Mouse (Mus musculus) lung, embryonic 16.5 days (tissue): ENCODE measurements around the gene Smok2a. TPM values are rescaled to one million over a fixed set of nuclear protein-coding genes. Genes with fewer than 3 reads are reported as not detected.
"Not testable (repeated sequence)": the region's sequence is repeated elsewhere in the genome, so short reads cannot be mapped to it uniquely, and the experiment has no call there.

Experiments
- ATAC-seq: fragments of 200-750 bp; cut with Nextera tagmentation; 2 replicates; pipeline ENCODE4 v1.8.0; 2017; ENCODE audit warnings: low read depth, mild to moderate bottlenecking, moderate library complexity
- H3K27ac ChIP-seq: fragments of 300-500 bp; sonication (generic); 2 replicates; pipeline ENCODE4 v1.5.1; 2014; ENCODE audit warnings: mild to moderate bottlenecking, control low read depth, low read length
- H3K27me3 ChIP-seq: fragments of 300-500 bp; sonication (generic); 2 replicates; pipeline ENCODE4 v1.6.1; 2014; ENCODE audit warnings: low read depth, low read length, mixed read lengths; ENCODE audit not compliant: control insufficient read depth, insufficient read depth
- H3K36me3 ChIP-seq: fragments of 300-500 bp; sonication (generic); 2 replicates; pipeline ENCODE4 v1.6.1; 2014; ENCODE audit warnings: low read length; ENCODE audit not compliant: control insufficient read depth, insufficient read depth
- H3K4me1 ChIP-seq: fragments of 300-500 bp; sonication (generic); replicated peaks from 2 replicates; pipeline ENCODE4 v1.6.1; 2014; ENCODE audit warnings: low read length, mixed read lengths; ENCODE audit not compliant: control insufficient read depth, insufficient read depth
- H3K4me2 ChIP-seq: fragments of 300-500 bp; sonication (generic); 2 replicates; pipeline ENCODE4 v1.6.1; 2014; ENCODE audit warnings: low read depth, low read length, control low read depth
- H3K4me3 ChIP-seq: fragments of 300-500 bp; sonication (generic); 2 replicates; pipeline ENCODE4 v1.5.1; 2014; ENCODE audit warnings: mild to moderate bottlenecking, low read length, control low read depth
- H3K9ac ChIP-seq: fragments of 300-500 bp; sonication (generic); 2 replicates; pipeline ENCODE4 v1.6.1; 2014; ENCODE audit warnings: low read length, control low read depth
- H3K9me3 ChIP-seq: fragments of 300-500 bp; sonication (generic); 2 replicates; pipeline ENCODE4 v1.6.1; 2016; ENCODE audit warnings: low read length; ENCODE audit not compliant: control insufficient read depth
- whole genome bisulfite sequencing: fragments of 180-500 bp; shearing (Covaris S2); extraction: QIAGEN DNeasy Blood & Tissue Kit; methylation state at CpG from one replicate; pipeline ENCODE4 v1.1.7; 2014; 5-methylcytosine and 5-hydroxymethylcytosine counted together
- polyA plus RNA-seq: library from polyadenylated mRNA; unstranded; fragments of >200 nt; fragmentation: Nextera tagmentation; extraction: Ambion mirVana; gene quantifications from 2 replicates; pipeline ENCODE4 v1.2.1, GENCODE M21; 2015

The Smok2a gene
- polyA plus RNA-seq, 1 experiment from 2014 or later: not detected

DNA sequence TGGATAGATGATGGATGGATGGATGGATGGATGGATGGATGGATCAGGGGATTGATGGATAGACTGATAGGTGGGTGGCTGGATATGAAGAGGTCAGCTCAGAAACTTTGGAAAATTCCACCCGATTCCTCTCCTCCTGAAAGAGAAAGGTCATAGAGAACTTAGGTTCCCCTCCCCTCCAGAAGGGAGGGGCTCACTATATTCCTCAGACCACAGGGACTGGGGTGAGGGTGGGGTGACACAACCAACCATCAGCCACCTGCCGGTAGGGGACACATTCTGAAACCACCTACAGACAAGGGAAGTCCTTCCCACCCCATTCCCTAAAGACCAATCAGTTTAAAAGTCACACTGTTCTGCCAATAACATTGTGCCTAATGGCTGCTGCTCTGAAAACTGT lies 14.5 kb upstream of the Smok2a start:
- Histone ChIP-seq H3K4me3 (no peak overlapping the region), H3K27me3 (no peaks in the 10 kb centered on the region), H3K9me3 (peaks cover 26% of the 10 kb centered on the region), H3K9ac (no peak overlapping the region), H3K36me3 (no peaks in the 10 kb centered on the region), H3K4me2 (no peak overlapping the region), H3K4me1 (no peaks in the 10 kb centered on the region), H3K27ac (no peak overlapping the region)
- 88% methylated on average over 2 of the region's 2 CpGs for WGBS
- ATAC-seq: no peak

GRCm38 (mm10) chr17:13208460-13208859 lies 12.5 kb upstream of the Smok2a start:
- H3K27me3 ChIP-seq, H3K4me2 ChIP-seq, ATAC-seq, H3K36me3 ChIP-seq, H3K4me3 ChIP-seq, H3K4me1 ChIP-seq, H3K27ac ChIP-seq, H3K9ac ChIP-seq: not testable (repeated sequence)
- H3K9me3 ChIP-seq: peaks cover 42% of the 10 kb centered on the region

DNA sequence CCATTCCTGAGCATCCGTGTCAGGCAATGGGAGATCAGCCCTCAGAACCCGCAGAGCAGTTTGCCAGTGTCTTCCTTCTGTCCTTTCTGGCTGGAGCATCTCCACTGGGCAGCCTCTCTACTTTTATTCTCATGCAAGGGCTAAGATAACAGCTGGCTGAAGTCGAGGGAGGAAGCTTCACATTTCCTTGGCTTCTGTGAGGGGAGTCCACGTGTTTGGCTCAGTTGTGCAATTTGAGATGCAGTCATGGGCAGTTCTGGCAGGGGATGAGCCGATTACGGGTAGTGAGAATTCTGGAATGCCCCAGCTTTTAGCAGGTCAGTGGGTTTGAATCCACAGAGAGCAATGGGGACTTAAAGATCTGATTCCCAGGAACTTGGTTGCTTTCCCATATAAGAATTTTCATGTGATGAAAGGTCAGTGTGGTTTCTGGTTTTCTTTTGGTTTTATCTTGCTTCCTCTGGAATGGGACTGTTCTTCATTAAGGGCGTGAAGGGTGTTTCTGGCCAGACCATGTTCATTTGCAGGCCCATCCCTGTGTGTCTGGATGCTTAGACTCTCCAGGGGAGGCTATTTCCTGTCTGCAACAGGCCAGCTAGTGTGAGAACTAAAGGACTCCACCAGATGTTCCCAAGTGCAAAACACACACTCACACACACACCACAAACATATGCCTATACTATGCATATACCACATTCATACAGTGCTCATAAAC lies 8.7 kb upstream of the Smok2a start:
- no peak overlapping the region for H3K27ac ChIP-seq
- ATAC-seq: peak; percentile 45; the same call in 1 of the 2 replicates
- H3K4me1 ChIP-seq: no peaks in the 10 kb centered on the region
- H3K4me2 ChIP-seq: no peak overlapping the region
- H3K4me3 ChIP-seq: no peak overlapping the region
- peaks cover 53% of the 10 kb centered on the region for H3K9me3 ChIP-seq
- no peaks in the 10 kb centered on the region for H3K27me3 ChIP-seq
- H3K36me3 ChIP-seq: no peaks in the 10 kb centered on the region
- WGBS: 62% methylated on average over 7 of the region's 7 CpGs
- no peak overlapping the region for H3K9ac ChIP-seq

- no peaks in the 10 kb centered on the region for H3K4me1 ChIP-seq
- no peak for ATAC-seq
- H3K4me3 ChIP-seq: no peak overlapping the region
- H3K9me3 ChIP-seq: peaks cover 55% of the 10 kb centered on the region
- no peak overlapping the region for H3K27ac ChIP-seq
- WGBS: 52% methylated on average over 4 of the region's 4 CpGs
- no peak overlapping the region for H3K4me2 ChIP-seq
- no peaks in the 10 kb centered on the region for H3K27me3 ChIP-seq
- no peaks in the 10 kb centered on the region for H3K36me3 ChIP-seq
- no peak overlapping the region for H3K9ac ChIP-seq
Observed at GRCm38 (mm10) chr17:13214169-13214568, 6.8 kb upstream of the Smok2a start.

DNA sequence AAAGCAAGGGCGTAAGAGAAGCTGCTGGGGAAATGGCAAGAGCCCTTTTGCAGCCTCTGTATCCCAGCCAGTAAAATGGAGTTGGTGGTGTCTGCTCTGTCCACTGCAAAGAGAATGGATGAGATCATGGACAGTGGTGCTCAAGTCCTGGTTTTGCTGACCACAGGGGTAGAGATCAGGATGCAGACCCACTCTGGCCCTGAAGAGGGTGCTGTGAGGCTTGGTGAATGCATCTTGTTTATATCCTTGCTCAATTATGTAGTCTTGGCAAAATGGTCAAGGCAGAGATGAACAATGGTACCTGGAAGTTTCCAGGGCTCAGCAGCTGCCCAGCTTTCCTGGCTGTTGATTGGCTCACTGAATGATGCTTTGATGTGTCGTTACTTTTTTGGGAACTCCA lies 5.4 kb upstream of the Smok2a start:
- ATAC-seq: no peak
- Histone ChIP-seq H3K9me3 (peaks cover 54% of the 10 kb centered on the region), H3K9ac (no peak overlapping the region)

GRCm38 (mm10) chr17:13221921-13222320 lies 933 bp downstream of the Smok2a start:
- H3K27me3 ChIP-seq, H3K4me3 ChIP-seq, H3K27ac ChIP-seq, H3K4me1 ChIP-seq, H3K9ac ChIP-seq, H3K36me3 ChIP-seq, ATAC-seq, H3K4me2 ChIP-seq: not testable (repeated sequence)
- H3K9me3 ChIP-seq: peaks cover 39% of the 10 kb centered on the region
- 85% methylated on average over 2 of the region's 2 CpGs for WGBS

More for the DNA sequence above, 5.4 kb upstream of the Smok2a start:
- Histone ChIP-seq H3K27ac (no peak overlapping the region), H3K4me2 (no peak overlapping the region), H3K4me1 (no peaks in the 10 kb centered on the region), H3K4me3 (no peak overlapping the region), H3K27me3 (no peaks in the 10 kb centered on the region), H3K36me3 (no peaks in the 10 kb centered on the region)
- WGBS: 70% methylated on average over 2 of the region's 2 CpGs

- H3K27me3 ChIP-seq, H3K4me3 ChIP-seq, H3K27ac ChIP-seq, H3K9ac ChIP-seq, H3K36me3 ChIP-seq, H3K4me2 ChIP-seq, H3K4me1 ChIP-seq, ATAC-seq: not testable (repeated sequence)
- WGBS: 72% methylated on average over 2 of the region's 2 CpGs
- H3K9me3 ChIP-seq: peaks cover 54% of the 10 kb centered on the region
Observed at GRCm38 (mm10) chr17:13229957-13230356, 9.0 kb downstream of the Smok2a start, which contains the start of gene Smok2b. Gene Smok2b (plus strand): TSS chr17:13230257.

DNA sequence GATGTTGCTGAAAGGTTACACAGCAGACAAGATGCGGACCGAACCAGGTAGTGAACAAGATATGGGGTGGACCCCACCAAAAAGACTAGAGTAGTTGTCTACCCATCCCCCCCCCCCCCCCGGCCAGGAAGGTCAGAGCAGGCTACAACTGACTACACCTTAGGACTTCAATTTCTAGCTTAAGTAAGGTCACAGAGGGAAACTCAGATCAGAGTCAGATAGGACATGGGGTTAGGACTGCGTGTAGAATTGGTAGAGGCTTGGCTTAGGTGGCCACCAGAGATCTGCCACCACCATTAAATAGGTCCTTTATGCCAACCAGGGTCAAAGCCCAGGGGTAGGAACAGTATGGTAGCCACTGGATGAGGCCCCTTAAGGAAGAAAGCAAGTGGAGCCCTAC lies 18.5 kb downstream of the Smok2a start:
- H3K27ac ChIP-seq, H3K4me2 ChIP-seq, H3K27me3 ChIP-seq, H3K9ac ChIP-seq, H3K4me3 ChIP-seq, H3K36me3 ChIP-seq, H3K4me1 ChIP-seq: not testable (repeated sequence)
- ATAC-seq: 0 out of 2 replicates have a peak, but pooled peaks have one; percentile 41
- H3K9me3 ChIP-seq: peaks cover 25% of the 10 kb centered on the region
- 89% methylated on average over 4 of the region's 4 CpGs for WGBS

- H3K36me3 ChIP-seq, H3K27me3 ChIP-seq, H3K27ac ChIP-seq, H3K9ac ChIP-seq, H3K4me3 ChIP-seq, H3K4me1 ChIP-seq, H3K4me2 ChIP-seq: not testable (repeated sequence)
- 84% methylated on average over 7 of the region's 13 CpGs for WGBS
- H3K9me3 ChIP-seq: peaks cover 14% of the 10 kb centered on the region
- peak; percentile 24; the same call in 1 of the 2 replicates for ATAC-seq
Observed at GRCm38 (mm10) chr17:13240807-13241727, 20.1 kb downstream of the Smok2a start.
